Mouse (Mus musculus) embryonic facial prominence, embryonic 12.5 days (tissue): ENCODE data around the gene 5430403G16Rik. TPM values are rescaled to one million over a fixed set of nuclear protein-coding genes. Genes with fewer than 3 reads are reported as not detected.
"Not testable (repeated sequence)": the region's sequence is repeated elsewhere in the genome, so short reads cannot be mapped to it uniquely, and the experiment has no call there.

Experiments
- ATAC-seq: fragments of 200-750 bp; cut with Nextera tagmentation; 2 replicates; pipeline ENCODE4 v1.8.0; 2017; ENCODE audit not compliant: insufficient number of reproducible peaks, insufficient read depth, low FRiP score, low TSS enrichment
- H3K27ac ChIP-seq: fragments of 300-500 bp; sonication (generic); 2 replicates; pipeline ENCODE4 v1.5.1; 2016; ENCODE audit warnings: mild to moderate bottlenecking
- H3K27me3 ChIP-seq: fragments of 300-500 bp; sonication (generic); 2 replicates; pipeline ENCODE4 v1.6.1; 2016; ENCODE audit warnings: mild to moderate bottlenecking, moderate library complexity
- H3K36me3 ChIP-seq: fragments of 300-500 bp; sonication (generic); 2 replicates; pipeline ENCODE4 v1.6.1; 2016; ENCODE audit warnings: mild to moderate bottlenecking
- H3K4me1 ChIP-seq: fragments of 300-500 bp; sonication (generic); 2 replicates; pipeline ENCODE4 v1.6.1; 2016
- H3K4me2 ChIP-seq: fragments of 300-500 bp; sonication (generic); replicated peaks from 2 replicates; pipeline ENCODE4 v1.6.1; 2016; ENCODE audit warnings: mild to moderate bottlenecking, moderate library complexity
- H3K4me3 ChIP-seq: fragments of 300-500 bp; sonication (generic); 2 replicates; pipeline ENCODE4 v1.5.1; 2016; ENCODE audit warnings: mild to moderate bottlenecking
- H3K9ac ChIP-seq: fragments of 300-500 bp; sonication (generic); 2 replicates; pipeline ENCODE4 v1.6.1; 2016; ENCODE audit warnings: mild to moderate bottlenecking, moderate library complexity
- H3K9me3 ChIP-seq: fragments of 300-500 bp; sonication (generic); 2 replicates; pipeline ENCODE4 v1.6.1; 2016; ENCODE audit warnings: mild to moderate bottlenecking, moderate library complexity
- WGBS: fragments of 180-500 bp; shearing (Covaris S2); methylation state at CpG from one replicate; pipeline ENCODE4 v1.1.7; 2016; 5-methylcytosine and 5-hydroxymethylcytosine counted together
- polyA plus RNA-seq: library from polyadenylated mRNA; unstranded; fragments of >200 nt; fragmentation: Nextera tagmentation; extraction: Ambion mirVana; gene quantifications from 2 replicates; pipeline ENCODE4 v1.2.1, GENCODE M21; 2016

Gene 5430403G16Rik
- 3.0 and 3.1 TPM in 2 replicates for polyA plus RNA-seq

- Histone ChIP-seq H3K9ac (peak within 1 kb of the TSS; percentile 60), H3K4me2 (peak within 1 kb of the TSS; percentile 64), H3K27ac (peak within 1 kb of the TSS; percentile 69), H3K4me3 (peak within 1 kb of the TSS; percentile 52)
- not testable (repeated sequence) for H3K9me3 ChIP-seq, H3K4me1 ChIP-seq, H3K27me3 ChIP-seq, H3K36me3 ChIP-seq
- peak; percentile 98 for ATAC-seq
- under 1% methylated on average over 26 of the region's 26 CpGs for WGBS
Observed at GRCm38 (mm10) chr5:109690537-109691201, at the start of gene 5430403G16Rik. 5430403G16Rik (minus strand) TSS chr5:109691041.

GRCm38 (mm10) chr5:109717341-109717740 lies 26.5 kb upstream of the 5430403G16Rik start:
- not testable (repeated sequence) for ATAC-seq, H3K4me3 ChIP-seq, H3K36me3 ChIP-seq, H3K27me3 ChIP-seq, H3K4me1 ChIP-seq, H3K27ac ChIP-seq, H3K9ac ChIP-seq, H3K4me2 ChIP-seq, H3K9me3 ChIP-seq
- WGBS: 73% methylated on average over 3 of the region's 3 CpGs

DNA sequence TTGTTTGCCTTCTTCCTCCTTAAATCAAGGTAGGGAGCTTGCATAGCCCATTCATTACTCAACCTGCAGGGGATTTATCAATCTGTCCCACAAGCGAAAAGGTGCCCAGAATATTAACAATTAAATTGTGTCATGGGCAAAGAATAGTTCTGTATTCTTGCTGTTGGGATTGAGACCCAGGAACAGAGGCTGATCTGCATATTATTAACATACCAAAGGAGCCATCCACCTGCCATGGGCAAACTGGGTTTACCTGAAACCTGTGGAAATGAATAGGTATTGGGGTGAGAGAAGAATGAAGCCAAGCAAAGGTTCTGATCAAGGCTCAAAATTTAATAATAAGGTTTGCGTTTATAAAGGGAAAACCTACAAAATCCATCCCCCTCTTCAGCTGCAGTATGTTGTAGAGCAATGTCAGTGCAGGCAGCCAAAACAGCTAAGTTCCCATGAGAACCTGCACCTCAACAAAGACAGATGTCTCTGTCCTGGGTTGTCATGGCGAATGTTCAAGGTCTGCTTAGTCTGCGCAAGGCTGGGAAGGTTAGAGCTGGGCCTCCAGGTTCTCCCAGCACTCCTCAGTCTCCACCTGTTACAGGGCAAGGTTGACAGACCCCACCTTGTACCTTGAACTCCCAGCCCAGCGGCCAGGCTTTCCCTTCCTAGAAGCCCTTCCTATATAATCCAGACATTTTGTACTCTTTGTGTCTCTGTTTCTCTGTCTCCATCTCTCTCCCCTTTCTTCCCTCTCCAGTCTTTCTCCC lies 544 bp upstream of the 5430403G16Rik start:
- H3K4me1 ChIP-seq, H3K27ac ChIP-seq, ATAC-seq, H3K9me3 ChIP-seq, H3K27me3 ChIP-seq, H3K9ac ChIP-seq, H3K36me3 ChIP-seq: not testable (repeated sequence)
- Histone ChIP-seq H3K4me3 (peak overlapping the region; percentile 52), H3K4me2 (peak overlapping the region; percentile 64)
- WGBS: 59% methylated on average over 5 of the region's 5 CpGs

DNA sequence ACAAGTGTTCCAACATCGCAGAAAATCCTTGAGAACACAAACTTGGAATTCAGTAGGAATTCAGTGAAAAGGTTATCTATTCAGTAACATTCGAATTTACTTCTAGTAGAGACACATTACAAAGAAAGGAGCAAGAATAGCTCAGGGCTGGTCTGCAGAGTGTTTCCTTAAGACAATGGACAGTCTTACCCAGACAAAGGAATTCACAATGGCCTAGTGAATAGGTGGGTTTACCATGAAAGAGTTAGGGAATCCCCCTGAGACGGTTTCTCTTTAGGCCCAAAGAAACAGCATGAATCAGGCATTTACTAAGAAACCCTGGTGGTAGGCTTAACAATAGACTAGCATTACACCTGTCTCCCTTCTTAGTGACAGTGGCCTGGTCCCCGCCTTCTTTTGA lies 7.9 kb downstream of the 5430403G16Rik start:
- Histone ChIP-seq H3K9me3 (peaks cover 14% of the 10 kb centered on the region; the same call in 1 of the 2 replicates), H3K27me3 (no peaks in the 10 kb centered on the region), H3K4me3 (no peak overlapping the region)

More for the DNA sequence above, 7.9 kb downstream of the 5430403G16Rik start:
- ATAC-seq: no peak
- Histone ChIP-seq H3K4me2 (no peak overlapping the region), H3K9ac (no peak overlapping the region), H3K36me3 (no peaks in the 10 kb centered on the region), H3K4me1 (no peaks in the 10 kb centered on the region), H3K27ac (no peak overlapping the region)
- 69% methylated on average over 4 of the region's 4 CpGs for WGBS

Other genes with a start within 250 kb of the 5430403G16Rik start
- 5.4 and 7.1 TPM in 2 replicates for gene Crlf2, start 132.0 kb downstream of the 5430403G16Rik start, polyA plus RNA-seq
- 6.3 and 7.7 TPM in 2 replicates for gene 4930522L14Rik, start 60.8 kb upstream of the 5430403G16Rik start, polyA plus RNA-seq
- 0.70 and 1.1 TPM in 2 replicates for gene Gm15446, start 232.4 kb upstream of the 5430403G16Rik start, polyA plus RNA-seq